Mouse (Mus musculus) mature B cell (primary cell): ENCODE data around the gene Scn3b.

ENCODE experiments used
- in situ Hi-C: fragments of 300-500 bp; cut with MboI; formaldehyde crosslinking; loops from 2 replicates; pipeline ENCODE4 v1.14.3; 2019

Gene Scn3b

DNA sequence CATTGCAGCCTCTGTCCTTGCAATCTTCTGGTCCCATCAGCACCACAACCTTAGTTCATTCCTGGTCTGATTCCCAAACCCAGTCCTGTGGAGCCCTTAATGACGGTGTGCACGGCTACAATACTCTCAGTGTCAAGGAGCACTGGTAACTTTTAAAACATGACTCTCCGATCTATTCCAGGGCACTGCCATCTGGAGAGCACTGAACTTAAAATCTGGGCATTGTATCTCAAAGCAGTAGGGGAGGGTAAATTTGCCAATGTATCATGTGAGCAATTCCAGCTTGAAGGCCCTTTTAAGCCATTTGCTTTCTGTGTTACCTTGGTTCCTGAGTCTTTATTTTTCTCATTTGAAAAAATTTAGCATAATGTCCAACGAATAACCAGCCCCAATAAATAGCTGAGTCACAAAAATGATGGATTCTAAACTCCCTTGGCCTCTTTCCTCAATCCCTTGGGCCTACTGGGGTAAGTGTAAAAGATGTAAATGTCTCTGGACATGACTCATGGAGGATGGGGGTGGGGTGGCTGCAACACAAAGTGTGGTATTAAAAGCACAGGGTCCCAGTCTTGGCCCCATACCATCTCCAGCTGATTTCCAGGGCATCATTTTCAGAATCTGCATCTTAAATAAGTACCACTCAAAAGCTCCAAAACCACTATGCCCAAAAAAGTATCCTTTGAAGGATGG is 68.3 kb downstream of the Scn3b start:
- in situ Hi-C loops = no loop called here

DNA sequence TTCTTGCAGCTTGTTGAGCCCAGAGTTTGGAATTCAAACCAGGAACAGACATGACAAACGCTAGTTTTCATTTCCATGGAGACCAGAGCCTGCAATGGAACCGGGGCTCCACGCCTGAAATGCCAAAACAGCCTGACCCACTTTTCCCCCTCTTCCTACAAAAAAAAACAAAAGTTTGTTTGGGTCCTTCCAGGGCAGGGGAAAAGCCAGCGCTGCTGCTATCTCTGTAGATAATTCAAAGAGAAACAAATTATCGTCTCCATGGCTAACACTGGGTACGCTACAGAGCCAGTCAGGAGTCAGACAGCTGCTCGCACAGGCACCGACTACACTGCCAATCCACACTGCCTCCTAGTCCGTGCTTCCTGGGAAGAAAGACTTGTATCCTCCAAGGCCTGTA is 70.6 kb downstream of the Scn3b start:
- in situ Hi-C loops = no loop called here
